Mouse (Mus musculus) right cerebral cortex, adult 18-20 months (tissue): ENCODE results near the gene Tbxa2r.
A peak's percentile ranks its signal among the peaks of the same experiment; 100 is the strongest.

Source experiments
- DNase-seq: peaks from one replicate; pipeline ENCODE4 v3.0.0; 2022; ENCODE audit warnings: mixed read lengths

Tbxa2r gene

DNA sequence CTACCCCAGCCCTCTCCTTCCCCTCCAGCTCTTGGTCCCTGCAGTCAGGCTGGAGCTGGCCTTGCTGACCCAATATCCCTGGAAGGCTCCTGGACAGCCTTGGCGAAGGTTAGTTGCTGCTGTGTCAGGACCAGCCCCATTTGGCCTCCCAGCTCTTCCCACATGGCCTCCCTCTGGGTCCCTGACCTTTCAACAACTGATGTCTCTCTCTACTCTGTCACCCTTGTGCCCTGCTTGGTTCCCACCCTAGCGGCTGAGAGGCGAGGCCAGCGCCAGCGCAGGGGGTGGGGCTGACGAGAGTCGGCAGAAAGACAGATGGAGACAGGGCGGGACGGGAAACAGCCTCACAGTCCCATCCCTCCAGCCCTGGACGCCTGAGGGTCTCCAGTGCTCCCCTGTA is at the start of gene Tbxa2r:
TSS of gene Tbxa2r (plus strand) at position 346 of the 400 bp plus-strand sequence.
- no peak for DNase-seq

- no peak for DNase-seq
These were observed 49.0 kb upstream of the Tbxa2r start for GRCm38 (mm10) chr10:81279496-81279895.

DNA sequence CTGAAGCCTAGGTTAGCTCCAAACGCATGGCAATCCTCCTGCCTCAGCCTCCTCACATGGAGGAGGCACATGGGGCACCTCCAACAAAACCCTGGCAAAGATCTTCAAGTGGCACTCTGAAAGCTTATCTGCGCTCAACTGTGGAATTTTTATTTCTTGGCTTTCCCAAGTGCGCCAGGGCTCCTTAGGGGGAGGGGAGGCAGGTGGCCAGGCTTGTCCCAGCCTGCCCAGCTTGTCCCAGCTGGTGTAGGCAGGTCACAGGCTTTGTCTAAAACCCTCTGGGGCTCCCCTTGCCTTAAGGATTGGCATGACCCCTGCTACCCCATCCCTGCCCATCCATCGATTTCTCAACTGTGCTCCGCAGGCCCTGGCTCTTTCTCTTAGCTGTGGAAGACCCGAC is 44.3 kb upstream of the Tbxa2r start:
- DNase-seq, result no peak

DNA sequence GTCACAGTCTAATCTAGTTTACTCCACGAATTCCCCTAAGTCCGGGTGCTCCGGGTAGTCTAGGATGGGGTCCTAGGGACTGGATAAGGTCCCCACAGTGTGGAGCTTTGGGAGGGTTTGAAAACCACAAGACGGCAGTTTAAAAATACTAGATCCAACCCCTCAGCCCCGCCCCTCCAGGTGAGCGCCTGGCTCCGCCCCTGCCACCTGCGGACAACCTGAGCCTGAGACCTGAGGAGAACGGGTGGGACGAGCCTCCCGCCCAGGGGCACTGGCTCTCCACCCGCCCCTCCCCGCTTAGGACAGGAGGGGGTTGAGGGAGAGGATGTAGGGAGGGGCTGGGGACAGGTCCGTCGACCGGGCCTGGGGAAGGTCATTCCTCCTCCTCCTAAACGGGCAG is 43.8 kb upstream of the Tbxa2r start:
- no peak for DNase-seq

- DNase-seq, result peak; percentile 84
These were observed 42.7 kb upstream of the Tbxa2r start for GRCm38 (mm10) chr10:81285694-81286450.

GRCm38 (mm10) chr10:81286586-81286985 is 41.9 kb upstream of the Tbxa2r start:
- DNase-seq, result no peak

GRCm38 (mm10) chr10:81287513-81288157 is 40.9 kb upstream of the Tbxa2r start:
- no peak for DNase-seq

- DNase-seq, result no peak
These were observed 39.9 kb upstream of the Tbxa2r start for GRCm38 (mm10) chr10:81288601-81289000.

DNA sequence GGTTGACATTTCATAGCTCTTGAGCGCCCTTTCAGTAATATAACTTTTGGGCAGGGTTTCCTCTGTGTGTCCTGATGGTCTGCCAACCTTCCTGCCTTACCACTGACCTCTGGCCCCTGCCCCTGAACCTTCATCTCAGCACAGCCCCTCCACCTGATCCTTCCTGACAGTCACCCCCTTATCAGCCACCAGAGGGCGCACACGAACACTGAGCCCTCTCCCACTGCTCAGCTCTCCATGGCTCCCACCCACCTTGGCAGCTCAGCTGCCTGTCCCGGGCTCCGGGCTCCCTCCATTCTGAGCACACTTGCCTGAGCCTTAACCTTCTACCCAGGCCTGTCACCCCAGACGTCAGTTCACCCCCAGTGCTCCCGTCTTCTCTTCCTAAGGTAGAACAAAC is 39.3 kb upstream of the Tbxa2r start:
- peak; percentile 57 for DNase-seq

DNA sequence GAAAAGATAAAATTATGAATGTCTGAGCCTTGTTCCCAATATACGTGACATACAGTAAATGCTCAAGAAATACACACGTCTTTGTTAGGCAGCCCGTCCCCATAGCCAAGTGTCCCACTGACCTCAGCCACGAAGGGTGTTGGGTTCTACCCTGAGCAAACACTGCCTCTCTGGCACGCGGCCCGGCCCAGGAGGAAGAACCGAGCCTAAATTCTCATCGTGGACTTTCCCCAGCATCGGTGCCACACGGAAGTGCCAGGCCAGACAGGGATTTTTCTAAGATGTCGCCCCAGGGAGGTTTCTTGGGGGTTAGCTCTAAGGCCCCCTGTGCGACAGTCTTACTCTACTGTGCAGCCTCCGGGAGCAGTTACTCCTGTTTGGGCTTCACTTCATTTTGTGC is 38.7 kb upstream of the Tbxa2r start:
- DNase-seq, result no peak

GRCm38 (mm10) chr10:81290698-81291460 is 37.7 kb upstream of the Tbxa2r start:
- DNase-seq, result no peak

- no peak for DNase-seq
These were observed 36.9 kb upstream of the Tbxa2r start, which contains the start of gene Tjp3 for GRCm38 (mm10) chr10:81291511-81292104. Tjp3 (minus strand) TSS chr10:81291581.

DNA sequence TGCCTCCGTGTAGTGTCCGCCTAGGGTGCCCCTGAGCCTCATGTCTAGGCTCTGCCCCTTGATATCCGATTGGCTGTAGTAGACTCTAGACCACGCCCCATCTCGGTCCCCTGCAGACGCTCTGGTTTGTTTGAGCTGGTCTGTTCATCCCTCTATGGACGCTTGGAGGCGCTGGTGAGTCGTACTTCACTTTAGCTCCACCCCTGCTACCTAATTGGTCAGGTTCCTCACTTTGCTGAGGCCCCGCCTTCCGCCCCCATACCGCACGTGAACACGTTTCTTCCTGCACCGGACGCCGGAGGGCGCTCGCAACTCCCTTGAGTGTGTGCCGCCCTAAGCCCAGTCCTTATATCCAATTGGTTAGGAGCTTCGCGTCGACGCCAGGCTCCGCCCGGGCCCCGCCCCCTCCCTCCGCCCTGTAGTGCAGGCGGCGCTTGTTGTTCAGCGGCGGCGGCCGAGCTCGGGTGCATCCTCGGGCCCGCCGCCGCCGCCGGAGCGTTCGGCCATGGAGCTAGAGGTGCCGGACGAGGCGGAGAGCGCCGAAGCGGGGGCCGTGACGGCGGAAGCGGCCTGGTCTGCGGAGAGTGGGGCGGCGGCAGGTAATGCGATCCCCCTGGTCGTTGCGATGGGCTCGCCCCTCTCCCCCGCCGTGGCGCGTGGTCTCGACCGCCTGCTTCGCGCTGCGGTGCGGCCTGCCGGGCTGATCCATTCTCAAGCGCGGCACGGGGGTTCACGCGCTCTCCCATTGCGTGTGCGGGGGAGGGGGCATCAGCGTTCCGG is 35.8 kb upstream of the Tbxa2r start, which contains the start of gene Pip5k1c:
TSS of gene Pip5k1c (plus strand) at position 410 of the 780 bp plus-strand sequence.
- peak; percentile 100 for DNase-seq

- DNase-seq, result no peak
These were observed 35.0 kb upstream of the Tbxa2r start for GRCm38 (mm10) chr10:81293334-81294030.

DNA sequence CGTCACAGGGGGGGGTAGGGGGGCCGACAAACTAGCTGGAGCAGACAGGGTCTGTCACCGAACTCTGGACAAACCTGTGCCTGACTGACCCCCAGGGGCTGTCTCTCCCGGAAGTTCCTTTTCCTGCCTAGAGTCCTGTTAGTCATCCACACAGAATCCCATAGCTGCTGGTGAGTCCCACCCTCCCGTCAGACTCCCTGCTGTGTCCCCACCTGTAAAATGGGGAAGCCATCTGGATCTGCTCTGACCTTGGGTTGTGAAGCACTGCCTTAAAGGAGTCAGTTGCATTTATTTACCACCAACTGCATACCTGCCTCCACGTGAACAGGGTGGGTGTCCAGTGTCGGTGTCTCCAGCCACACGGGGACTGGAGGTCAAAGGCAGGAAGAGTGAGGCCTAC is 34.1 kb upstream of the Tbxa2r start:
- no peak for DNase-seq

DNA sequence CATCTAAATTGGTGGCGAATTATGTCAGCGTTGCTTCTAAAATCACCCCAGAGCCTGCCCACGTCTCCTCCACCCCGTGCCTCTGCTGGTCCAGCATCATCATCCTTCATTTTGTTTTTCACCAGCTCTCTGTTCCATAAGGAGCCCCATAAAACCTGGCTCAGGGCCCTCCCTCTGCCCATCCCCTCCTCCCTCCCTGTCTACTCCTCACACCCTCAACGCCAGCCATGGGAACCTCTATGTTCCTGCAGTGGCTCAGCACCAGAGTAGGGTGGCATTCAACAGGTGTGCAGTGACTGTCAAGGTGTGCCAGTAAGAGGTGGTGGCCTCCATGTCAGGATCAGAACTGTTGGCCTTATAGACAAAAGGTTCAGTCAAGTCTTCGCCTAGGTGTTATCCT is 33.3 kb upstream of the Tbxa2r start:
- peak; percentile 79 for DNase-seq

GRCm38 (mm10) chr10:81297246-81297645 is 31.3 kb upstream of the Tbxa2r start:
- no peak for DNase-seq

GRCm38 (mm10) chr10:81297845-81298244 is 30.7 kb upstream of the Tbxa2r start:
- no peak for DNase-seq

GRCm38 (mm10) chr10:81298369-81299100 is 30.0 kb upstream of the Tbxa2r start:
- DNase-seq, result peak; percentile 88

DNA sequence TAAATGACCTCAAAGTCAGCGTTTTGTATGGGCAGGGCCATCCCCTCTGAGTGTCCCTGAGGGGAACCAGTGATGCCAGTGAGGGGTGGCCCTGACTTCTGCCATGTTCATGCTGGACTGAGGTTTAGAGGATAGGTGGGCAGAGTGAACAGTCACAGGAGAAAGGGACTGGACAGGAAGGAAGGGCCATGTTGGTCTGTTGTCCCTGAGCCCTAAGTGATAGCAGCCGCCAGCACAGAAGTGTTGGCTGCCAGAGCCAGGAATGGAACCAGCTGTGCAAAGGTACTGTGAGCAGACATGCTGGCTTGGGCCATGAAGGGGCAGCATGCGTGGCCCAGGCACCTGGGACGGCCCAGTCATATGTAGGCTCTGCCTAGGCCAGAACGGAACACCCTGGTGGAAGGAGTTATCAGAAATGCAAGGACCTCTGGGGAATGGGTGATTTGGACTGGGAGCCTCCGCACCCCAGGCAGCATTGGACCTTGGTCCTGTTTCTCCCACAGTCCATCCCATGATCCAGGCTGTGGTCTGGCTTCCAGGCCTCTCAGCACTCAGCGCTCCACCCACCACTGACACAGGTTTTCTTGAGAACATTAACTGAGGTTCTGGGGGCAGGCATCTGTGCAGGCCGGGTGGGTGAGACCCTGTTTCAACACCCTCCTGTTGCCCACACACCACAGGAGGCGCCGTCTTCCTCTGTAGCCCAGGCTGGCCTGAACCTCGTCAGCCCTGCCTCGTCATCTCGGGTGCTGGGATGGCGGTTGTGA is 28.8 kb upstream of the Tbxa2r start:
- no peak for DNase-seq
